Mouse (Mus musculus) bone marrow macrophage, adult 2 months (primary cell): ENCODE results near the gene Akap9. TPM values are rescaled to one million over a fixed set of nuclear protein-coding genes. Genes with fewer than 3 reads are reported as not detected.
"Not testable (repeated sequence)": the region's sequence is repeated elsewhere in the genome, so short reads cannot be mapped to it uniquely, and the experiment has no call there.

ENCODE experiments used
- H3K27ac ChIP-seq: 2 replicates; pipeline ENCODE4 v1.5.1; 2012; ENCODE audit warnings: low read depth, low read length; ENCODE audit not compliant: insufficient read depth
- H3K4me1 ChIP-seq: 2 replicates; pipeline ENCODE4 v1.6.1; 2012; ENCODE audit warnings: low read length; ENCODE audit not compliant: control insufficient read depth, insufficient read depth
- H3K4me3 ChIP-seq: 2 replicates; pipeline ENCODE4 v1.5.1; 2012; ENCODE audit warnings: mild to moderate bottlenecking, low read length, moderate library complexity; ENCODE audit not compliant: insufficient read depth
- CTCF ChIP-seq: IDR thresholded peaks from 2 replicates; pipeline ENCODE4 v1.5.1; 2012; ENCODE audit warnings: low read depth, mild to moderate bottlenecking, low read length, moderate library complexity
- POLR2A ChIP-seq: IDR thresholded peaks from 2 replicates; pipeline ENCODE4 v1.6.1; 2012; ENCODE audit warnings: mild to moderate bottlenecking, low read depth, low read length, borderline replicate concordance
- polyA plus RNA-seq: library from polyadenylated mRNA; stranded (reverse); fragments of >200 nt; gene quantifications from 2 replicates; pipeline ENCODE4 v1.2.4, GENCODE M21; 2012; ENCODE audit not compliant: missing spikeins, insufficient read depth, insufficient read length

The Akap9 gene
- polyA plus RNA-seq, 1 experiment, result 23.3 TPM

DNA sequence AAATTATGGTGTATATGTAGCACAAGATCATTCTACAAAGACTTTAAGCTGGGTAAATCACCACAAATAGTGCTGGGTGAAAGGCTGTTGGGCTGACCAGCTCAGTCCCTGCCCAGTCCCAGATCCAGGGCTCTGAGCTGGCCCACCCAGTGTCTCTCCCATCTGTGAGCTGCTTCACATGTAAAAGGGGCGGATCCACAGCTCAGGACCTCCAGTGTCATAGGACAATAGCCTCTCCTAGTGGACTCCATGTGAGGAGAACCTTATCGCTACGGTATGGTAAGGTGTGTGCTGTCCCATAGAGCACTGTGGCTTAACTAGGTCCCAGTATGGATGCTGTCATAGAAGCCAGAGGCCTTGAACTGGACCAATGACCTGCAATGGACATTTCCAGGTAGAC lies 3.8 kb downstream of the Akap9 start:
- TF ChIP-seq CTCF (no peak), POLR2A (no peak)
- H3K4me3 ChIP-seq, result no peak overlapping the region
- no peak overlapping the region for H3K27ac ChIP-seq
- peaks cover 3% of the 10 kb centered on the region for H3K4me1 ChIP-seq

DNA sequence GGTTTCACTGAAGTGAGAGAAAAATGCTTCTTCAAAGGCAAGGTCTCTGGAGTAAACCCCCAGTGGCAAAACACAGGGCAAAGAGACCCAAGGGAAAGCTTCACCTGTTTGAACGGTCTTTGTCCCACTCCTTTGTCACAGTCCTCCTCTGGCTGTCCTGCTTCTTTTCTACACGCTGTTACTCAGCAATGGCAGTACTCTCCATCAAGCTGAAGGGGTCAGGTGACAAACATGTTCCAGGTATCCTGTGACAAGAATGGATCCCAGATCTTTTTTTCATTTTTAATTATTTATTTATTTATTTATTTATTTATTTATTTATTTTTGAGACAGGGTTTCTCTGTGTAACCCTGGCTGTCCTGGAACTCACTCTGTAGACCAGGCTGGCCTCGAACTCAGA lies 5.7 kb downstream of the Akap9 start:
- H3K4me1 ChIP-seq, result peaks cover 5% of the 10 kb centered on the region
- TF ChIP-seq CTCF, result no peak
- no peak for TF ChIP-seq POLR2A
- H3K27ac ChIP-seq, result no peak overlapping the region
- no peak overlapping the region for H3K4me3 ChIP-seq

DNA sequence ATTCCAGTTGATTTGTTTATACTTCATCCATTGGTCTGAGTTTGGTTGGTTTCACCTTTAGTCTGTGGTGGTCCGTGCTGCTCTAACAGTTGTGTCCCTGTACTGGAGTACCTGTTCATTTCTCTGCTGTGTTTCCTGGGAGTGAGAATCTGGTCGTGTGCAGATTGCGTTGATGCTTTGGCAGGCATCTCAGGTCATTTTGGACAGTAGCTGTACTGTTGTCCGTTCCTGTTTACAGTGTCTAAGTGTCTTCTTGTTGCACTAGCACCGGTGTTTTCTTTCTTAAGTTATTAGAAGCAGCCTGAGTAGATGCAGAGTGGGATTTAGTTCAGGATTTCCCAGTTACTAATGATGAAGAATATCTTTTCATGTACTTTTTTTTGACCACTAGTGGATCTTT lies 7.4 kb downstream of the Akap9 start:
- Histone ChIP-seq H3K4me1 (peaks cover 6% of the 10 kb centered on the region; the same call in 1 of the 2 replicates), H3K4me3 (no peak overlapping the region), H3K27ac (no peak overlapping the region)
- no peak for TF ChIP-seq POLR2A

GRCm38 (mm10) chr5:3935778-3936554 lies 8.1 kb downstream of the Akap9 start:
- no peak overlapping the region for H3K27ac ChIP-seq
- H3K4me3 ChIP-seq, result no peak overlapping the region
- TF ChIP-seq CTCF (no peak), POLR2A (no peak)
- peaks cover 6% of the 10 kb centered on the region; the same call in 1 of the 2 replicates for H3K4me1 ChIP-seq

GRCm38 (mm10) chr5:3938905-3939304 lies 11.1 kb downstream of the Akap9 start:
- Histone ChIP-seq H3K4me3 (no peak overlapping the region), H3K4me1 (peaks cover 6% of the 10 kb centered on the region; the same call in 1 of the 2 replicates), H3K27ac (no peak overlapping the region)
- TF ChIP-seq POLR2A (no peak), CTCF (no peak)

GRCm38 (mm10) chr5:3939335-3939734 lies 11.5 kb downstream of the Akap9 start:
- TF ChIP-seq POLR2A (no peak), CTCF (no peak)
- Histone ChIP-seq H3K27ac (no peak overlapping the region), H3K4me1 (peaks cover 6% of the 10 kb centered on the region; the same call in 1 of the 2 replicates), H3K4me3 (no peak overlapping the region)

- Histone ChIP-seq H3K4me1 (peaks cover 6% of the 10 kb centered on the region; the same call in 1 of the 2 replicates), H3K4me3 (no peak overlapping the region)
- TF ChIP-seq CTCF (no peak), POLR2A (no peak)
Observed at GRCm38 (mm10) chr5:3941240-3941639, 13.4 kb downstream of the Akap9 start.

DNA sequence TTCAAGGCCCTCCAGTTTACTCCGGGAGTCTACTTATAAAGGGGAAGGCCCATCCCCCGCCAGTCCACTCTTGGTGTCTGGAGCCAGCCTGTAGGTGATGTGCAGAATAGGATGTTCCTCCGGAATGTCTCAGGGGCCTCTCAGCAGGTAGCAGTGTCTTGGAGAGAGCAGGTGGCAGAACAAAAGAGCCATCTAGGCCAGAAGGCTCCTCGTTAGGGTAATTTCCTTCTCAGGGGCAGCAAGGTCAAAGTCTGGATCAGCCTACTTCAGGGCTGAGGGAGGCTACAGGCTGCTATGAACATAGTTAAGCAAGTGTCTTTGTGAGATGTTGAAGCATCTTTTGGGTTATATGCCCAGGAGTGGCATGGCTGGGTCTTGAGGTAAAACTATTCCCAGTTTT lies 15.3 kb downstream of the Akap9 start:
- H3K4me3 ChIP-seq, H3K4me1 ChIP-seq, H3K27ac ChIP-seq: not testable (repeated sequence)

More at GRCm38 (mm10) chr5:3941240-3941639, 13.4 kb downstream of the Akap9 start:
- H3K27ac ChIP-seq, result no peak overlapping the region

- no peaks in the 10 kb centered on the region for H3K4me1 ChIP-seq
- H3K4me3 ChIP-seq, result no peak overlapping the region
- TF ChIP-seq POLR2A, result no peak
- no peak for TF ChIP-seq CTCF
- H3K27ac ChIP-seq, result no peak overlapping the region
Observed at GRCm38 (mm10) chr5:3952498-3952897, 24.6 kb downstream of the Akap9 start.

DNA sequence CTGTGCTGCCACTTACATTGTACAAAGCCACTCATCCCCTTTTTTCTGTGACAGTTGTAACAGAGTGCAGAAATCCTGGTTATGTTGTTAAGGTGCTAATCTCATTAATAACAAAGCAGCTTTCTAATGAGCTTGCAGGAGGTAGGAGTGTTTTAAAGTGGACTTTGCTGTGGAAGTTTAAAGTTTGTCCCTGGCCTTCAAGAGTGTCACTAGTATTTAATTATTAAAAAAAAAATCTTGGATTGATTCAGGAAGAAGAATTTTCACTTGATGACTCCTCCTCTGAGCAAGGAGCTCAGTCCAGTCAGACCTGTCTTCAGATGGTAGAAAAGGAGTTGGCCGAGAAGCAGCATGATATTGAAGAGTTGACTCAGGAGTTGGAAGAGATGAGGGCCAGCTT lies 26.7 kb downstream of the Akap9 start:
- Histone ChIP-seq H3K4me3 (no peak overlapping the region), H3K4me1 (no peaks in the 10 kb centered on the region), H3K27ac (no peak overlapping the region)
- TF ChIP-seq POLR2A, result no peak
- no peak for TF ChIP-seq CTCF
